Mouse (Mus musculus) ES-E14 (cell line): ENCODE data around the gene Nfe2l2.

Source experiments
- MAFK ChIP-seq: IDR thresholded peaks from 2 replicates; pipeline ENCODE4 v1.6.1; 2014; ENCODE audit warnings: mild to moderate bottlenecking, low read depth, low read length, inconsistent platforms; ENCODE audit not compliant: insufficient read depth
- ZNF384 ChIP-seq: IDR thresholded peaks from 2 replicates; pipeline ENCODE4 v1.6.1; 2012; ENCODE audit warnings: low read depth, low read length, inconsistent platforms

DNA sequence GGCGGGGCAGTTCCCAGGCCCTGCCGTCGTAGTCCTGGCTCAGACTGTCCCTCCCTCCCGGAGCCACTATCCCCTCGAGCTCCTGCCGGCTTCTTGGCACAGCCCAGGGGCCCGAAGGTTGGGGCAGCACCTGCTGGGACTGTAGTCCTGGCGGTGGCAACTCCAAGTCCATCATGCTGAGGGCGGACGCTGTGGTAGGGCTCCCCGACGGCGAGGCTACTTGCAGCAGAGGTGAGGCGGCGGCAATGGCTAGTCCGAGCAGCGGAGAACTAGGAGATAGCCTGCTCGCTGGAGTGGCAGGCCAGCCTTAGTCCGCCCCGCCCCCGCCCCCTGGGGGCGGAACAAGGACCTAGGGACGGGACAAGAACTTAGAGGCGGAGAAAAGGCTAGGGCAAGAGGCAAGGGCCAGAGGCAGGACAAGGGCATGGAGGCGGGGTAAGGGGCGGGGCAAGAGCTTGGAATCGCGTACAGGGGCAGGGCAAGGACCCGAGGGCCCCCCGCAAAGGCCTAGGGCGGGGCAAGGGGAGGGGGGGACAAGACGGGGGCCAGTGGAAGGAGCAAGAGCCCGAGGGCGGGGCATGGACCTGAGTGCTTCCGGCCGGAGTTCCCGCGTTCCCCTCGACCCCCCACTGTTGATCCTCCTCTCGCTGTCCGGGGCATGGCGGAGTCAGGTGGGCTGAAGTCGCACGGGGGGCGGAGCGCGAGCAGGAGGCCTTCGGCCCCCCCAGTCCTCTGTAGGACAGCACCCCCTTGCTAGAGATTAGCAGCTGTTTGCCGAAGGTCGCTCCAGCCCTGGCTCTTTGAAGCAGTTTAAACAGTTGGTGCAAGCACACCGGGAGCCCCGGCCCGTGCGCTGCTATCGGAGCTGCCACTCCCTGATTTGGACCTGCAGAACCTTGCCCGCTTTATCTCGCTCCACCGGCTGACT is at the start of gene Nfe2l2:
- TF ChIP-seq ZNF384 = no peak
- no peak for TF ChIP-seq MAFK
